Mouse (Mus musculus) C2C12 (cell line): ENCODE results near the gene Tecpr1.

Experiments
- CEBPB ChIP-seq: IDR thresholded peaks from one replicate; pipeline ENCODE4 v1.6.1; 2011; ENCODE audit warnings: low read depth, mild to moderate bottlenecking, control low read depth, moderate library complexity
- CTCF ChIP-seq: IDR thresholded peaks from one replicate; pipeline ENCODE4 v1.5.1; 2011; ENCODE audit not compliant: control insufficient read depth, insufficient read depth, insufficient read length
- FOSL1 ChIP-seq: IDR thresholded peaks from one replicate; pipeline ENCODE4 v1.8.0; 2011; ENCODE audit warnings: mild to moderate bottlenecking, low read length; ENCODE audit not compliant: poor library complexity, insufficient read depth, severe bottlenecking
- MYOD1 ChIP-seq: IDR thresholded peaks from one replicate; pipeline ENCODE4 v1.6.1; 2011; ENCODE audit warnings: low read depth; ENCODE audit not compliant: control insufficient read depth, insufficient read length
- USF1 ChIP-seq: IDR thresholded peaks from one replicate; pipeline ENCODE4 v1.6.1; 2011; ENCODE audit warnings: low read depth, mild to moderate bottlenecking, control low read depth, moderate library complexity

DNA sequence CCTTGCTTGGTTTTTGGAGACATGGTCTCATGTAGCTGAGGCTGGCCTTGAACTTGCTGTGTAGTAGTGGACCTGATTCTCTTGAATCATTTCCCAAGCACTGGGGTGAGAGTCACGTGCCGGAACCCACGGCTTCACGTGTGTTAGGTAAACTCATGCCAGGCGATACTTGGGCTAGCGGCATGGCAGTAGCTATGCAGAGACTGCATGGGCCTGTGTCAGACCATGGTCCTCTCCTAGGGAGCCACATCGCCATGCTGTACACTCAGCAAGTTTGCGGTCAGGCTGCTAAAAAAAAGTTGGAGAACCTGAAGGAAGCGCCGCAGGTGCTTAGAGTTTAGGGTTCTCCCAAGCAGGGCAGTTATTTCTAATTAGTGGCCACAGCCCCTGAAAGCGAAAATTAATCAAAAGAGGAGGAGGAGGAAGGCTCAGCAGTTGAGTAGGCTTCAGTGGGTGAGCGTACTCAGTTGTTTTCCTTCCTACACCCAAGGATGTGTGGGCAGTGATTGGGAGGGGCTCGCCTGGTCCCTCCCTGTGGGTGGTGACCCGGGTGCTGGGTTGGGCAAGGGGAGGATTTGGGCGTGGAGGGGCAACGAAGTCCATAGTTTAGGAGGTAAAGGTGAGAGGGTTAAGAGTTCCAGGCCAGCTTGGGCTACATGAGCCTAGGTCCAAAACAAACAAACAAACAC lies 30.9 kb upstream of the Tecpr1 start:
- TF ChIP-seq CTCF (no peak), CEBPB (no peak), USF1 (no peak), MYOD1 (no peak), FOSL1 (no peak)
